Mouse (Mus musculus) brain, embryonic 14.5 days (tissue): ENCODE data around the gene Sft2d1.

ENCODE experiments used
- CTCF ChIP-seq: fragments of 200-500 bp; IDR thresholded peaks from 2 replicates; pipeline ENCODE4 v1.5.1; 2012; ENCODE audit warnings: inconsistent platforms, mild to moderate bottlenecking, moderate library complexity, borderline replicate concordance; ENCODE audit not compliant: insufficient read depth, insufficient read length; ENCODE audit errors: extremely low read depth
- POLR2A ChIP-seq: fragments of 200-500 bp; IDR thresholded peaks from 2 replicates; pipeline ENCODE4 v1.6.1; 2012; ENCODE audit warnings: mild to moderate bottlenecking, inconsistent platforms, borderline replicate concordance; ENCODE audit not compliant: poor library complexity, insufficient read depth, insufficient read length, severe bottlenecking; ENCODE audit errors: extremely low read depth

DNA sequence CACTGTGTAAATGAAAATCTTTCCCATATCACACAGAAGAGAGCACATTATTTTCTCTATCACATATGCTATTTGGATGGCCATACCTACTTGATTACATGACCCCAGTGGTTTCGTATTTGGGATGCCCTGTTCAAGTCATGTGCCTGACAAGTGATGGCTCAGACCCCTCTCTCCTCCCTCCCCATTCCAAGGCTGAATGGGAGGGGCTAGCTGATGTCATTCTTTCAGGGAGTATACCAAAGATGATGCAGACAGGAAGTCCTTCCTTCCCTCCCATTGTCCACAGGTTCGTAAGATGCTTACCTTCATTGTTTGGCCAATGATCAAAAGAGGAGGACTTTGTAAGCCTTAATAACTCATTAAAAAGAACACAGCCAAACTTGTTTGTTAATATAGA, 58.3 kb downstream of the Sft2d1 start:
- TF ChIP-seq POLR2A (no peak), CTCF (no peak)
